Mouse (Mus musculus) kidney, embryonic 15.5 days (tissue): ENCODE data around the gene Dlx5. TPM values are rescaled to one million over a fixed set of nuclear protein-coding genes. Genes with fewer than 3 reads are reported as not detected.

Source experiments
- ATAC-seq: fragments of 200-750 bp; cut with Nextera tagmentation; replicated peaks from 2 replicates; pipeline ENCODE4 v1.8.0; 2017; ENCODE audit warnings: moderate TSS enrichment; ENCODE audit not compliant: low FRiP score
- H3K27ac ChIP-seq: fragments of 300-500 bp; sonication (generic); 2 replicates; pipeline ENCODE4 v1.5.1; 2015; ENCODE audit warnings: mild to moderate bottlenecking, inconsistent platforms
- H3K27me3 ChIP-seq: fragments of 300-500 bp; sonication (generic); 2 replicates; pipeline ENCODE4 v1.6.1; 2015; ENCODE audit warnings: inconsistent platforms
- H3K36me3 ChIP-seq: fragments of 300-500 bp; sonication (generic); 2 replicates; pipeline ENCODE4 v1.6.1; 2015; ENCODE audit warnings: inconsistent platforms
- H3K4me1 ChIP-seq: fragments of 300-500 bp; sonication (generic); 2 replicates; pipeline ENCODE4 v1.6.1; 2015; ENCODE audit warnings: inconsistent platforms
- H3K4me2 ChIP-seq: fragments of 300-500 bp; sonication (generic); 2 replicates; pipeline ENCODE4 v1.6.1; 2015; ENCODE audit warnings: moderate library complexity, mild to moderate bottlenecking, inconsistent platforms
- H3K4me3 ChIP-seq: fragments of 300-500 bp; sonication (generic); replicated peaks from 2 replicates; pipeline ENCODE4 v1.5.1; 2015; ENCODE audit warnings: mild to moderate bottlenecking, inconsistent platforms
- H3K9ac ChIP-seq: fragments of 300-500 bp; sonication (generic); 2 replicates; pipeline ENCODE4 v1.6.1; 2015; ENCODE audit warnings: mild to moderate bottlenecking, inconsistent platforms
- H3K9me3 ChIP-seq: fragments of 300-500 bp; sonication (generic); replicated peaks from 2 replicates; pipeline ENCODE4 v1.6.1; 2016; ENCODE audit warnings: inconsistent platforms
- WGBS: fragments of 180-500 bp; shearing (Covaris S2); methylation state at CpG from one replicate; pipeline ENCODE4 v1.1.7; 2015; ENCODE audit warnings: mixed read lengths; 5-methylcytosine and 5-hydroxymethylcytosine counted together
- polyA plus RNA-seq: library from polyadenylated mRNA; unstranded; fragments of >200 nt; fragmentation: Nextera tagmentation; extraction: Ambion mirVana; gene quantifications from 2 replicates; pipeline ENCODE4 v1.2.1, GENCODE M21; 2015

Gene Dlx5
- polyA plus RNA-seq, 1 experiment from 2014 or later: 0.35 TPM

DNA sequence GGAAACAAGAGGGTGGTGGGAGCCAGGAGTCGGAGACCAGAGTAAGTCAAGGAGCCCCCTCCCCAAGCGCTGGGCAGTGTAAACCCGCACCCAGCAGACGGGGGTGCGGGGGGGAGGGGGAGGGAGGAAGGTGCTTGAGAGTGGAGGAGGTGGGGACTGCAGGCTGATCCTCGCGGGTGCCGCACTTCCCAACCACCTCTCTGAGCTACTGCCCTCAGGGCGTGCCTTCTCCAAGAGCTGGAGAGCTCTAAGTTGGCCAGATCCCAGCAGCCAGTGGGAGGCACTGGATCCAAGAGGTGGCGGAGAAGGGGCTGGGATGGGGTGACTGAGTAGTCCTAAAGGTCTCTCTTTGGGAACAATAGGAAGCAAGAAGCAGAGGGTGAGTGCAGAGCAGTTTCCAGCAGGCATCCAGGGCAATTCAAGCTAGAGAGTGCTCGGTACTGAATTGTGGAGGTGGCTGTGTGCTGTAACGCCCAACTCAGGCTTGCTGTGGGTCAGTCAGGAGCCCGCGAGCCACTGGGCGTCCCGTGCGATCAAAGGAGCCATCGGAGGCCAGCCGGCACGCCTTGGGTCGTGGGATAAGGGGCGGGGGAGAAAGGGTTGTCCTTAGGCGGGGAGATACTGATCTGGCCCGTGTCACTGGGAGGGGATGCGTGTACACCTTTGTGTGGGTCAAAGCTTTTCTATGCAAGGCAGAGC, 7.7 kb downstream of the Dlx5 start:
- Histone ChIP-seq H3K4me2 (no peak overlapping the region), H3K9me3 (no peaks in the 10 kb centered on the region), H3K4me3 (no peak overlapping the region), H3K27ac (no peak overlapping the region), H3K27me3 (peaks cover 100% of the 10 kb centered on the region), H3K36me3 (no peaks in the 10 kb centered on the region), H3K4me1 (peaks cover 9% of the 10 kb centered on the region), H3K9ac (no peak overlapping the region)
- ATAC-seq: peak; percentile 20; the same call in 1 of the 2 replicates
- WGBS: under 1% methylated on average over 25 of the region's 25 CpGs

DNA sequence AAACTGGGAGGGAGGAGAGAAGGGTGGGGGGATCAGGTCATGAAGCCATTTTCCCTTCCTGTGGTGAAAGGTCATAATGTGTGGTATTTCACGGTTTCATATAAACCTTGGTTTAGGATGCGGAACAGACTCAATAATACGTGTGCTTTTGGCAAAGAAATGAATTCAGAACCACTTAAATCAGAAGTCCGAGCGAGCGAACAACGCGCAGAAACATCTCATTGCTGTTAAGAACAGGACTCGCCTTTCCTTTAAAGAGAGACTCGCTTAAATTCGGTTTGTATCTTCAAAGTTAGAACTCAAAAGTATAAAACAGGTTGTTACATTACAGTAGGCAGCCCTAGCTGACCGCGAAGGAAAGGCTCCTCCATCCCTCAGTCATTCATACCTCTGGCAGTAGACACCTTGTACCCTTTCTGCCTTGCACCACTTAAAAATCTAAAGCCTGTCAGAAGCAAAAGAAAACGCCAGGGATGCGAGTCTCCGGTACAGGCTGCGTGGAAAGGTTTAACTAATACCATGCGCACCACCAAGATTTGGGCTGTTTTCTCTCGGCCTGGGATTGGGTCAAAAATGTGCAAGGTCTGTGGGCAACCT, 8.3 kb downstream of the Dlx5 start:
- WGBS: 1% methylated on average over 19 of the region's 19 CpGs
- no peaks in the 10 kb centered on the region for H3K36me3 ChIP-seq
- H3K4me2 ChIP-seq: no peak overlapping the region
- H3K4me3 ChIP-seq: no peak overlapping the region
- H3K9me3 ChIP-seq: no peaks in the 10 kb centered on the region
- H3K9ac ChIP-seq: no peak overlapping the region
- peaks cover 7% of the 10 kb centered on the region; the same call in 1 of the 2 replicates for H3K4me1 ChIP-seq
- no peak for ATAC-seq
- H3K27ac ChIP-seq: no peak overlapping the region
- peaks cover 100% of the 10 kb centered on the region for H3K27me3 ChIP-seq

DNA sequence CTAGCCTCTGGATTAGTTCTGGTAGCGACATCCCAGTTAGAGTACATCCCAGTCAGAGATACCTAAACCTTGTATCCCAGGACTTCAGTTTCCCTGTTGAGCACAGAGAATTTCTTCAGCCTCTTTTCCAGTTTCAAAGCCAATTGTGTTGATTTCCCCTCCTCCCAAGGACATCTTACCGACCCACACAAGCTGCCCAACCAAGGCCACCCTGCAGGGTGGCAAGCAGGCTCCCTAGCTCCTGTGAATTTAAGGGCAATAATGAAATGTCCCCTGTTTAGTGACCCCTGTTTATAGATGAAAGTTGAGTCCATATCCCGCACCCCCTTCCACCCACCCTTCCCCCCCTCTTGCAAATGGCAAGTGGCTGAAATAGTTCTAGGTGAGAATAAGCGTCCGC, 9.0 kb downstream of the Dlx5 start:
- Histone ChIP-seq H3K9ac (no peak overlapping the region), H3K36me3 (no peaks in the 10 kb centered on the region), H3K4me3 (no peak overlapping the region), H3K4me2 (no peak overlapping the region), H3K27ac (no peak overlapping the region), H3K27me3 (peaks cover 99% of the 10 kb centered on the region), H3K4me1 (0 out of 2 replicates have a peak, but pooled peaks cover 5% of the 10 kb centered on the region), H3K9me3 (no peaks in the 10 kb centered on the region)
- no peak for ATAC-seq
- 0% methylated on average over 5 of the region's 5 CpGs for WGBS

DNA sequence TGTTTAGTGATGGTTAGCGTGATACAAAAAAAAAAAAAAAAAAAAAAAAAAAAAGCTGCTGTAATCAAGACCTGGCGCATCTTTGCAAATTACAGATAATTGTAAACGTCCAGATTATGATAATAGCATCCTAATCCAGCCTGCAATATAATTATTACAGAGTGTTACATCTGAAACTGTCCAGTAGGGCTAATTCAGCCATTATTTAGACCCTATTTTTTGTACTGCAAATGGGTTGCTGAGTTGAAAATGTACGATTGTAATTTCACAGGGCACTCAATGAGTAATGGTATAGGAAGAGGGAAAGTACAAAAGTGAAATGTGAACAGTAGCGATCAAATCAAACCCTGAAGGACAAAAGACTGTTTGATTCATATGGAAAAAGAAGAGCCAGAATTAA, 10.2 kb downstream of the Dlx5 start:
- H3K36me3 ChIP-seq: no peaks in the 10 kb centered on the region
- WGBS: 0% methylated on average over 5 of the region's 5 CpGs
- H3K4me3 ChIP-seq: no peak overlapping the region
- no peak for ATAC-seq
- no peak overlapping the region for H3K27ac ChIP-seq
- H3K27me3 ChIP-seq: peaks cover 98% of the 10 kb centered on the region
- 0 out of 2 replicates have a peak, but pooled peaks cover 5% of the 10 kb centered on the region for H3K4me1 ChIP-seq
- no peaks in the 10 kb centered on the region for H3K9me3 ChIP-seq
- no peak overlapping the region for H3K4me2 ChIP-seq
- no peak overlapping the region for H3K9ac ChIP-seq

DNA sequence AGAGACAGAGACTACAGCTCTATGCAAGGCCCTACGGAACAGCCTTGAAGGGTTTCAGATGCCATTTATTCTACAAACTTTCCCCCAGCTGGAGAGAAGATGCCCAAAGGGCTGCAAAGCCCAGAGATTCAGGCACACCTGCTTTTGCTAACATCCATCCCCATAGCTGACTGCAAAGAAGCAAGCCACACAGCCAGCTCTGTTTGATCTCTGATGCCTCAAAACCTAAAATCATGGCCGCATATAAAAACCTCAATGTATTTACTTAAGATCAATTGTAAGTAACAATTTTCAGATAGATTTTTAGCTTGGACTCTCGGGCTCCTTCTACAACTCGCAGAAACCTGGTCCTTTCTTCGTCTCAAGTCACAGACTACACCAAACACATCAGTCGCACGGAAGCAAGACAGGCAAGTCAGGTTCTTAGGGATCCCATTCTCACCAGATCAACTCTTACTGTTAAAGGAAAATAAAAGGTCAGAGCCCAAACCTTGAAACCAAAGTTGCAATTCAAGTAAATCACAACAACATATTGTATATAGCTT, 10.9 kb downstream of the Dlx5 start:
- Histone ChIP-seq H3K36me3 (no peaks in the 10 kb centered on the region), H3K9ac (no peak overlapping the region), H3K27me3 (peaks cover 98% of the 10 kb centered on the region), H3K4me3 (no peak overlapping the region), H3K27ac (no peak overlapping the region), H3K4me2 (no peak overlapping the region), H3K4me1 (0 out of 2 replicates have a peak, but pooled peaks cover 5% of the 10 kb centered on the region), H3K9me3 (no peaks in the 10 kb centered on the region)
- ATAC-seq: no peak
- WGBS: 1% methylated on average over 7 of the region's 7 CpGs

DNA sequence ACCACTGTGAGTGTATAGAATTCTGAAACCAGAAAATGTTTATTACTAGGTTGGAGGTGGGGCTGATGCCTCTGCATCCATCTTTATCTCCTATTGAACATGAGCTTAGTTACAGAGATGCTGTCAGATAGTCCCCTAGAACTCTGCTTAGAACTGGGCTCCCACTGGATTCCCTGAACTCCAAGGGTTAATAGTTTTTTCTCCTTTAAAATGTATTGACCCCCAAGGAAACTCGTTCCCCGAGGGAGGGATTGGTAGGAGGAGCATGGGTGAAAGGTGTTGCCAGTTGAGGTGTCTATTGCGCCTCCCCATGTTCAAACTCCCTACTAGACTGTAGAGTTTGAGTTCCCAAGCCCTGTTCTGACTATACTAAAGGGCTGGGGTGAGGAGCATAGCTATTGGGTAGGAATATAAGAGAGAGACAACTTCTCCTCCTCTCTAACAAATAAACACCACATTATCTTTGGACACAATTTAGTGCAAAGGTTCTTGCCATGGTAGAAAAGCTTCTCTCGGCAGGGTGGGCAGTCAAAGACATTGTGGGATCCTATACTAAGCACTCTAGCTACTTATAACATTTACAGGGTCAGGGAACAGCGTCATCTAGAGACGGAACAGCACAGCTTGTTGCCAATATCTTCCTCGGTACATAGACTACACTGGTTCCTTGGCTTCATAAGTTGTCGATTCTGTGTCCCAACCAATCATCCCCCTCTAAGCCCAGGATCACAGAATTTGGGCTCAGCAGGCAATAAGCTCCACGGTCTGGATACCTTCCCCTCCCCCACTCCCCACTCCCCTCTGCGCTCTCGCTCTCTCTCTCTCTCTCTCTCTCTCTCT, 11.7 kb downstream of the Dlx5 start:
- no peak overlapping the region for H3K4me3 ChIP-seq
- no peak overlapping the region for H3K27ac ChIP-seq
- 0 out of 2 replicates have a peak, but pooled peaks cover 5% of the 10 kb centered on the region for H3K4me1 ChIP-seq
- no peaks in the 10 kb centered on the region for H3K9me3 ChIP-seq
- peaks cover 98% of the 10 kb centered on the region for H3K27me3 ChIP-seq
- no peak for ATAC-seq
- no peak overlapping the region for H3K4me2 ChIP-seq
- WGBS: under 1% methylated on average over 9 of the region's 11 CpGs
- no peak overlapping the region for H3K9ac ChIP-seq
- no peaks in the 10 kb centered on the region for H3K36me3 ChIP-seq

DNA sequence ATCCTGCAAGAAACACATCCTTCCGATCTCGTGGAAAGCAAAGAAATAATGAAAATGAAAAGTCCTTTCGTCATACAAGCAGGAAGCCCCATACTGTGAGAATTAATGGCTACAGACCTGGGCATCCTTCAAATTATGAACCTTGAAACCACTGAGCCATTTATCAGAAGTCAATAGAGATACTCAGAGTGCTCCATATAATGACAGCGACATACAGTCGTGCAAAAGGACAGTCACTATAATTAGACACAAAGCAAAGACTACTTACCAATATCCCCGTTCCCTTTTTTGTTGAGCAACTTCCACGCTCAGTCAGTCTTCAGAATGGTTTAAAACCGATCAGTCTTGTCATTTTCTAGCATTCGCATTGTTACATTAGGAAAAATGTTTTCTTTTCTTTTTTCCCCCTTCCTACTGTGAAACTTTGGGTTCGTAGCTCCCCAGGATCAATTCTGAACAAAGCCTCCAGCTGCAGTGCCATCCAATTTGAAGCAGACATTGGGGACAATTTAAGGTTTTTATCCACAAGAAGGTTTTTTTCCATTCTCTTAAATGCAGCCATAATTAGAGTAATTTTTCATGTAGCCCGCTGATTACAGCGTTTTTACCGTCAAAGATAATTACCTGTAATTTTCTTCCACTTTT, 12.7 kb downstream of the Dlx5 start:
- no peaks in the 10 kb centered on the region for H3K36me3 ChIP-seq
- peaks cover 98% of the 10 kb centered on the region for H3K27me3 ChIP-seq
- 3% methylated on average over 13 of the region's 13 CpGs for WGBS
- ATAC-seq: no peak
- no peak overlapping the region for H3K4me2 ChIP-seq
- H3K9ac ChIP-seq: no peak overlapping the region
- H3K27ac ChIP-seq: no peak overlapping the region
- no peaks in the 10 kb centered on the region for H3K9me3 ChIP-seq
- no peak overlapping the region for H3K4me3 ChIP-seq
- H3K4me1 ChIP-seq: peaks cover under 1% of the 10 kb centered on the region; the same call in 1 of the 2 replicates

DNA sequence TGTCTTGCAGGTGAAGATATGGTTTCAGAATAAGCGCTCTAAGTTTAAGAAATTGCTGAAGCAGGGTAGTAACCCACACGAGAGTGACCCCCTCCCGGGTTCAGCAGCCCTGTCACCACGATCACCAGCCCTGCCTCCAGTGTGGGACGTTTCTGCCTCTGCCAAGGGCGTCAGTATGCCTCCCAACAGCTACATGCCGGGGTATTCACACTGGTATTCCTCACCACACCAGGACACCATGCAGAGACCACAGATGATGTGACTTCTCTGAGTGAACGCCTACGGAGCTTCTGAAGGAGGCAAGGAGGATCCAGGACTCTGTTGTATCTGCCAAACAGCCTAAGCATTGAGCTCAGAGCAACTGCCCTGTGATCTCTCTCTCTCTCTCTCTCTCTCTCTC, 14.9 kb downstream of the Dlx5 start:
- no peaks in the 10 kb centered on the region for H3K9me3 ChIP-seq
- no peak overlapping the region for H3K4me3 ChIP-seq
- ATAC-seq: no peak
- WGBS: 5% methylated on average over 9 of the region's 9 CpGs
- no peak overlapping the region for H3K27ac ChIP-seq
- H3K4me2 ChIP-seq: no peak overlapping the region
- peaks cover 98% of the 10 kb centered on the region for H3K27me3 ChIP-seq
- H3K36me3 ChIP-seq: no peaks in the 10 kb centered on the region
- H3K9ac ChIP-seq: no peak overlapping the region
- H3K4me1 ChIP-seq: peaks cover 19% of the 10 kb centered on the region

DNA sequence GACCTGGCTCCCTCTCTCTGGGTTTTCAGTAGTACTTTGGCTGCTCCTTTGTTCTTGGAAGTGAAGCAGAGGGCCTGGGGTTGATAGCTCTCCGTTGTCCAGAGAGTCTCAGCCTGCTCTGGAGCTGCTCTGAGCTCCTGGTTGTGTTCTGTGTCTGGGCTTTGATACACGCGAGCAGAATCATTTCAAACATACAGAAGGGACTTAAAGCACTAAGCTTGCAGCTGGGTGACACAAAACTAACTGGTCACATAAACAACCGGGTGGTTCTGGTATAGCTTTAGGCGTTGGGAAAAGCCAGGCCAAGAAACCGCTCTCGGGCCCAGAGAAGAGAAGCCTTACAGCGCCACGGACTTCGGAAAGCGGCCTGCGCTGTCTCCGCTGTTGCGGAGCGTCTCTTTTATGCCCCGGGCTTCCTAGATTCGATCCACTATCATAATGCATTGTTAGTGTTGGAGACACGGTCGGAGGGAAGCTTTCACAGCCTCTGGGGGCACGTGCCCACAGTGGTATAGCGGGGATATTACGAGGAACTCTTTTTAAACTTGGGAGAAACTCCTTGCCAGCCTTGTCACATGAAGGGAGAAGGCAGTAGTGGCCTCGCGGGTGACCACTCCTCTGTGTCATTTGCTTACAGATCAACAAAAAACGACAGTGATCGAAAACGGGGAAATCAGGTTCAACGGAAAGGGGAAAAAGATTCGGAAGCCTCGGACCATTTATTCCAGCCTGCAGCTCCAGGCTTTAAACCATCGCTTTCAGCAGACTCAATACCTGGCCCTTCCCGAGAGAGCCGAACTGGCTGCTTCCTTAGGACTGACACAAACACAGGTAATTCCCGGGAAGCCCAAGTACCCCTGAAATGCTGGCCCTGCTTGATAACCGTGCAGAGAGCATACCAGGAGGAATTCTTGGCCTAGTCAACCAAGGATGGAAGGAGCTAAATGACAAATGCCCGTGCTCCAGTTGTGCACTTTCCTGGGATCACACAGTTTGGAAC, 17.1 kb downstream of the Dlx5 start:
- ATAC-seq: no peak
- H3K4me2 ChIP-seq: no peak overlapping the region
- H3K4me1 ChIP-seq: peaks cover 32% of the 10 kb centered on the region
- peak overlapping the region; percentile 42; the same call in 1 of the 2 replicates for H3K4me3 ChIP-seq
- no peaks in the 10 kb centered on the region for H3K36me3 ChIP-seq
- no peak overlapping the region for H3K27ac ChIP-seq
- no peak overlapping the region for H3K9ac ChIP-seq
- 2% methylated on average over 36 of the region's 36 CpGs for whole genome bisulfite sequencing
- peaks cover 97% of the 10 kb centered on the region for H3K27me3 ChIP-seq
- no peaks in the 10 kb centered on the region for H3K9me3 ChIP-seq

DNA sequence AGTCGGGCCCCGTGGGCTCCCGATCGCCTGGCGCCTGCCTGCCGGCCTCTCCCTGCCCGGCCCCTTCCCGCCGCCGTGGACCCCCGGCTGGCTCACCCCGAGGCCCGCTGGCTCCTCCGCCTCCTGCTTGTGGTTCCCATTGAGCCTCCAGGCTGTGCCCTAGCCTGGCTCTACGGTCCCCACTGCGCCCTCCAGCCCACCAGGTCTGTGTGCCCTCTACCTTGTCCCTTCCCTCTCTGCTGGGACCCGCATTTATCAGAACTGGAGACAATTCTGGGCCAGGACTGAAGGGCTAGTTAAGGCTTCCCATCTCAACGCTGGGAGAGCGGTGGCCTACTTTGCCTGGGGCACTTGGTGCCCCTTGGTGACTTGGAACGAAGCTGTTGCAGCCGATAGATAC, 17.9 kb downstream of the Dlx5 start:
- Histone ChIP-seq H3K4me2 (peak overlapping the region; percentile 77), H3K9me3 (no peaks in the 10 kb centered on the region), H3K27ac (no peak overlapping the region), H3K27me3 (peaks cover 97% of the 10 kb centered on the region), H3K9ac (no peak overlapping the region), H3K4me3 (peak overlapping the region; percentile 42), H3K4me1 (peaks cover 34% of the 10 kb centered on the region), H3K36me3 (no peaks in the 10 kb centered on the region)
- under 1% methylated on average over 19 of the region's 21 CpGs for WGBS
- ATAC-seq: peak; percentile 50
